Mouse (Mus musculus): ENCODE results near the gene Eno3.

DNA sequence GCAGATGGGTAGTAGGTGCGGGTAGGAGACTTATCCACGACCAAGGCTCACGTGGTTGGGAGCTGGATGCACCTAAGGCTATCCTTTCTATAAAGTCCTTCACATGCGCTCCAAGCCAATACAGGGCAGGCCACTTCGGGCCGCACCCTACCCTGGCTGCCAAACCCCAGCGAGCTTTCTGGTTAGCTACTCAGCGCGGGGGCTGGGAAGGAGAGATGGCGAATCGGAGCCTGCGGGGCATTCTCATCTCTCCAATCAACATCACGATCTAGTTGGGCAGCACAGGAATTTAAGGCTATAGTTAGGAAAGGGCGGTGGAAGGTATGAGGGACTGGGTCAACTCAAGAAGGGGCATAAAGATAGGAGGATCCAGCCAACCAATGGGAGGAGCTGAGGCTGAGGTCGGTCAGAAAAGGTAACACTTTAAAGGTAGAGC, 11.4 kb downstream of the Eno3 start:
- TF ChIP-seq CTCF (conservative IDR thresholded peaks at IDR 0.05; ENCODE audit: insufficient read depth, insufficient read length, low read depth, low read length) (no peak), POLR2A (IDR thresholded peaks at IDR 0.05; ENCODE audit: low read depth, low read length) (no peak)
